Mouse (Mus musculus): ENCODE measurements around the gene Myo10.

Myo10 gene

GRCm38 (mm10) chr15:25801726-25802125, 179.4 kb downstream of the Myo10 start:
- no peak for DNase-seq (ENCODE audit: low spot score in 2 of 2)

GRCm38 (mm10) chr15:25802194-25802593, 179.9 kb downstream of the Myo10 start:
- DNase-seq (ENCODE audit: low spot score in 2 of 2): no peak

- no peak for DNase-seq (ENCODE audit: low spot score in 2 of 2)
Measured at GRCm38 (mm10) chr15:25803111-25803510, 180.8 kb downstream of the Myo10 start.

- DNase-seq (ENCODE audit: low spot score in 2 of 2): peak; percentile 35 to 62
Measured at GRCm38 (mm10) chr15:25805336-25806110, 183.2 kb downstream of the Myo10 start.

GRCm38 (mm10) chr15:25806363-25806762, 184.0 kb downstream of the Myo10 start:
- no peak for DNase-seq (ENCODE audit: low spot score in 2 of 2)

GRCm38 (mm10) chr15:25806878-25807277, 184.6 kb downstream of the Myo10 start:
- DNase-seq (ENCODE audit: low spot score in 2 of 2): no peak

- DNase-seq (ENCODE audit: low spot score in 2 of 2): no peak
Measured at GRCm38 (mm10) chr15:25808677-25809460, 186.5 kb downstream of the Myo10 start.

- no peak for DNase-seq (ENCODE audit: low spot score in 2 of 2)
Measured at GRCm38 (mm10) chr15:25809669-25810068, 187.3 kb downstream of the Myo10 start.

GRCm38 (mm10) chr15:25811834-25812250, 189.5 kb downstream of the Myo10 start:
- DNase-seq (ENCODE audit: low spot score in 2 of 2): no peak

- peak; percentile 12 to 37 for DNase-seq (ENCODE audit: low spot score in 2 of 2)
Measured at GRCm38 (mm10) chr15:25812479-25812878, 190.2 kb downstream of the Myo10 start.

- DNase-seq (ENCODE audit: low spot score in 2 of 2): no peak
Measured at GRCm38 (mm10) chr15:25814535-25814934, 192.2 kb downstream of the Myo10 start.

GRCm38 (mm10) chr15:25817191-25817590, 194.9 kb downstream of the Myo10 start:
- no peak for DNase-seq (ENCODE audit: low spot score in 2 of 2)

- DNase-seq (ENCODE audit: low spot score in 2 of 2): no peak
Measured at GRCm38 (mm10) chr15:25821981-25822380, 199.7 kb downstream of the Myo10 start.

GRCm38 (mm10) chr15:25822656-25823055, 200.3 kb downstream of the Myo10 start:
- DNase-seq (ENCODE audit: low spot score in 2 of 2): no peak

- DNase-seq (ENCODE audit: low spot score in 2 of 2): no peak
Measured at GRCm38 (mm10) chr15:25826531-25826961, 204.2 kb downstream of the Myo10 start.

GRCm38 (mm10) chr15:25828464-25828863, 206.1 kb downstream of the Myo10 start:
- no peak for DNase-seq (ENCODE audit: low spot score in 2 of 2)

GRCm38 (mm10) chr15:25830426-25830825, 208.1 kb downstream of the Myo10 start:
- no peak for DNase-seq (ENCODE audit: low spot score in 2 of 2)

GRCm38 (mm10) chr15:25834282-25834681, 212.0 kb downstream of the Myo10 start:
- no peak for DNase-seq (ENCODE audit: low spot score in 2 of 2)

- no peak for DNase-seq (ENCODE audit: low spot score in 2 of 2)
Measured at GRCm38 (mm10) chr15:25834920-25835674, 212.8 kb downstream of the Myo10 start.

- DNase-seq (ENCODE audit: low spot score in 2 of 2): no peak
Measured at GRCm38 (mm10) chr15:25842462-25843085, 220.2 kb downstream of the Myo10 start.

- DNase-seq (ENCODE audit: low spot score in 2 of 2): peak; percentile 78
Measured at GRCm38 (mm10) chr15:25843086-25843991, 221.0 kb downstream of the Myo10 start, which contains the start of gene Retreg1. Gene Retreg1, plus strand, starts transcription at chr15:25843180.
